Mouse (Mus musculus): Measurements from ENCODE around the gene Setd2.
A peak's percentile ranks its signal among the peaks of the same experiment; 100 is the strongest.

GRCm38 (mm10) chr9:110656249-110657221, 124.1 kb downstream of the Setd2 start, which contains the start of gene Ccdc12:
- TF ChIP-seq CTCF (IDR thresholded peaks at IDR 0.05; ENCODE audit: insufficient read depth, low read length) (0 out of 2 replicates have a peak, but pooled peaks have one; percentile 16), POLR2A (IDR thresholded peaks at IDR 0.05; ENCODE audit: borderline replicate concordance, extremely low read depth, low read depth, low read length) (peak; percentile 66)
